Comparison of ENCODE assay signal across 17 mouse cellular contexts in the genomic region with DNA sequence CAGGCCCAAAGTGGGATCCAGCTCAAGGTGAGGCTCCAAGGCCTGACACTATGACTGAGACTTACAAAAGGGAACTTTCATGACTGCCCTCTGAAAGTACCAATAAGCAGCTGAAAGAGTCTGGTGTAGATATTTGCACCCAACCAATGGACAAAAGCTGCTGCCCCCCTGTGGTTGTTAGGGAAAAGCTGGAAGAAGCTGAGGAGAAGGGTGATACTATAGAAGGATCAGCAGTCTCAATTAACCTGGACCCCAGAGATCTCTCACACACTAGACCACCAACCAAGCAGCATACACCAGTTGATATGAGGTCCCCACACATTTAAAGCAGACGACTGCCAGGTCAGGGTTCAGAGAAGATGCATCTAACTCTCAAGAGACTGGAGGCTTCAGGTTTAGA.
DNase-seq lines count a peak whose midpoint lies in the region; ATAC-seq and TF ChIP-seq lines count a peak whose summit lies in the region.
"Had no signal": no experiment of that assay in that cellular context is flagged by ENCODE, and none has a peak within 500 bp of the region (broad histone marks: within the 10 kb centered on the region; RNA-seq: fewer than 3 reads in every experiment).

No protein-coding gene starts in this region.

- no peak for ATAC-seq in stomach, postnatal 0 days (ENCODE audit: low FRiP score, low TSS enrichment)
- ATAC-seq: forebrain, embryonic 13.5 days; forebrain, postnatal 0 days had no signal

- no peak overlapping the region for H3K27ac ChIP-seq in left cerebral cortex, adult 2 months
- no peak overlapping the region for H3K27ac ChIP-seq in stomach, postnatal 0 days (replicated peaks)
- no peak overlapping the region for H3K27ac ChIP-seq in embryonic facial prominence, embryonic 10.5 days (replicated peaks)
- H3K27ac ChIP-seq: forebrain, embryonic 13.5 days; heart, embryonic 13.5 days; hindbrain, embryonic 15.5 days had no signal

- TF ChIP-seq CTCF in left cerebral cortex, adult 2 months (IDR thresholded peaks at IDR 0.05): peak; percentile 38
- 0 out of 2 replicates have a peak, but pooled peaks have one; percentile 13 for TF ChIP-seq CTCF in stomach, postnatal 0 days (IDR thresholded peaks at IDR 0.05; ENCODE audit: low read depth)

- H3K36me3 ChIP-seq in stomach, postnatal 0 days (ENCODE audit: control insufficient read depth, insufficient read depth, low read length): no peaks in the 10 kb centered on the region
- H3K36me3 ChIP-seq in embryonic facial prominence, embryonic 10.5 days (replicated peaks): no peaks in the 10 kb centered on the region
- H3K36me3 ChIP-seq: heart, embryonic 13.5 days; hindbrain, embryonic 15.5 days had no signal

- no peak overlapping the region for H3K4me2 ChIP-seq in stomach, postnatal 0 days (replicated peaks; ENCODE audit: low read depth)
- H3K4me2 ChIP-seq: forebrain, embryonic 13.5 days; heart, embryonic 13.5 days; hindbrain, embryonic 15.5 days had no signal

- intact Hi-C loops in left cerebral cortex, adult 2 months (cut with DNase I): no loop called here

- TF ChIP-seq EP300 in stomach, postnatal 0 days (optimal IDR thresholded peaks at IDR 0.05): no peak

- no peaks in the 10 kb centered on the region for H3K4me1 ChIP-seq in stomach, postnatal 0 days (replicated peaks; ENCODE audit: control insufficient read depth, insufficient read depth)
- no peaks in the 10 kb centered on the region for H3K4me1 ChIP-seq in embryonic facial prominence, embryonic 10.5 days
- H3K4me1 ChIP-seq: forebrain, embryonic 13.5 days; heart, embryonic 13.5 days; hindbrain, embryonic 15.5 days had no signal

- H3K9ac ChIP-seq in stomach, postnatal 0 days (ENCODE audit: low read length): no peak overlapping the region
- H3K9ac ChIP-seq: forebrain, embryonic 13.5 days; forebrain, postnatal 0 days; heart, embryonic 13.5 days; hindbrain, embryonic 15.5 days had no signal

- no peak overlapping the region for H3K4me3 ChIP-seq in left cerebral cortex, adult 2 months
- no peak overlapping the region for H3K4me3 ChIP-seq in stomach, postnatal 0 days (ENCODE audit: low read depth, low read length)
- H3K4me3 ChIP-seq in embryonic facial prominence, embryonic 10.5 days: no peak overlapping the region
- H3K4me3 ChIP-seq: forebrain, embryonic 13.5 days; heart, embryonic 13.5 days; hindbrain, embryonic 15.5 days had no signal

- peak; percentile 0 to 3 for DNase-seq in frontal cortex, postnatal 36 days (ENCODE audit: low spot score in 2 of 2)
- DNase-seq in frontal cortex, postnatal 10 days (ENCODE audit: low spot score in 2 of 2): no peak
- DNase-seq in left cerebral cortex, adult 2 months (ENCODE audit: extremely low spot score in 1 of 2, low spot score in 2 of 2): peak in 1 of 2 experiments; percentile 11
- no peak for DNase-seq in left cerebral cortex, adult 9 months (ENCODE audit: low spot score in 2 of 2)
- peak; percentile 4 for DNase-seq in right cerebral cortex, postnatal 14 days
- DNase-seq in right cerebral cortex, postnatal 36 days (ENCODE audit: low spot score in 2 of 2): no peak
- no peak for DNase-seq in stomach, postnatal 0 days (ENCODE audit: low spot score)
- no peak for DNase-seq in embryonic facial prominence, embryonic 10.5 days (ENCODE audit: low spot score)
- DNase-seq: adrenal gland, postnatal 14 days; cerebellum, adult 18-20 months; cerebellum, adult 9-11 months; cerebellum, postnatal 36 days; forebrain, postnatal 0 days; heart, postnatal 36 days had no signal

- 56% methylated on average over 1 of the region's 1 CpGs for WGBS in stomach, postnatal 0 days
- 60% methylated on average over 1 of the region's 1 CpGs for WGBS in embryonic facial prominence, embryonic 10.5 days

- no peaks in the 10 kb centered on the region for H3K27me3 ChIP-seq in stomach, postnatal 0 days (ENCODE audit: control insufficient read depth, insufficient read depth, low read length)
- no peaks in the 10 kb centered on the region for H3K27me3 ChIP-seq in embryonic facial prominence, embryonic 10.5 days (replicated peaks; ENCODE audit: low read depth, poor library complexity, severe bottlenecking)
- H3K27me3 ChIP-seq: forebrain, embryonic 13.5 days; heart, embryonic 13.5 days; hindbrain, embryonic 15.5 days had no signal

- H3K9me3 ChIP-seq in stomach, postnatal 0 days (ENCODE audit: control insufficient read depth, low read length): no peaks in the 10 kb centered on the region
- H3K9me3 ChIP-seq in embryonic facial prominence, embryonic 10.5 days: no peaks in the 10 kb centered on the region
- H3K9me3 ChIP-seq: forebrain, embryonic 13.5 days; heart, embryonic 13.5 days; hindbrain, embryonic 15.5 days had no signal

Comparison
In these comparisons a context has a peak if more than half of its experiments do, and no peak if none do; other contexts are left out.
1. DNase-seq: peak in frontal cortex, postnatal 36 days (2 of 2) and right cerebral cortex, postnatal 14 days (single experiment); none in frontal cortex, postnatal 10 days (0 of 2), left cerebral cortex, adult 9 months (0 of 2), right cerebral cortex, postnatal 36 days (0 of 2), stomach, postnatal 0 days (single experiment) and embryonic facial prominence, embryonic 10.5 days (single experiment).